Mouse (Mus musculus): ENCODE measurements at regions not wholly inside any gene's neighbourhood (a gene's known extent, or its start where the extent isn't known, plus 50 kb on each side); places are given as distances from the start of the nearest gene placed in this dataset.

DNA sequence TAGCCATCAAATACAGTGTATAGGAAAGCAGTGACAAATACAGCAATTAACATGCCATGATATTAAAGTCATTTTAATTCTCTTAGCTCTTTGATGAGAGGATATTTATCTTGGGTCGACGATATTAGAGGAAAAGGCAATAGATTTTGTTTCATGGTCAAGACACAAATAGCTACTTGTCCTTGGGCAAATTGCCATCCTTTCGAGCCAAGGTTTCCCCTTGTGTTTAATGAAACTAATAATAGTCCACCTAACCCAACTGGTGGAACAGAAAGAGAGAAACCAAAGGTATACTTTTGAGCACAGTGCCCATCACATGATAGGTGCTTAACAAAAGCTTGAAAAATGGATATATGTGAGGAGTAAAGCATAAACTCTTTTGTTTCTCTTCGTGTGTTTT is 1431.0 kb upstream of the A1bg start:
- TF ChIP-seq CTCF (IDR thresholded peaks at IDR 0.05; ENCODE audit: low read depth, low read length) (no peak), EP300 (IDR thresholded peaks at IDR 0.05; ENCODE audit: insufficient read depth, low read depth, low read length) (no peak), POLR2A (IDR thresholded peaks at IDR 0.05; ENCODE audit: insufficient read depth, low read length) (no peak)
